Mouse (Mus musculus): ENCODE measurements at regions not wholly inside any gene's neighbourhood (a gene's known extent, or its start where the extent isn't known, plus 50 kb on each side); places are given as distances from the start of the nearest gene placed in this dataset.

- DNase-seq (ENCODE audit: low spot score), result no peak
Measured at GRCm38 (mm10) chr13:43967516-43967915, 182.9 kb downstream of the Cd83 start.

- DNase-seq (ENCODE audit: low spot score), result no peak
Measured at GRCm38 (mm10) chr13:43972906-43973305, 188.3 kb downstream of the Cd83 start.

- no peak for DNase-seq (ENCODE audit: low spot score)
Measured at GRCm38 (mm10) chr13:43975281-43975680, 190.7 kb downstream of the Cd83 start.

- no peak for DNase-seq (ENCODE audit: low spot score)
Measured at GRCm38 (mm10) chr13:43975801-43976200, 191.2 kb downstream of the Cd83 start.

GRCm38 (mm10) chr13:43976676-43977075, 192.1 kb downstream of the Cd83 start:
- DNase-seq (ENCODE audit: low spot score), result no peak

GRCm38 (mm10) chr13:43987338-43987737, 202.8 kb downstream of the Cd83 start:
- no peak for DNase-seq (ENCODE audit: low spot score)

- no peak for DNase-seq (ENCODE audit: low spot score)
Measured at GRCm38 (mm10) chr13:43988421-43988820, 203.8 kb downstream of the Cd83 start.

- DNase-seq (ENCODE audit: low spot score), result no peak
Measured at GRCm38 (mm10) chr13:43990281-43991101, 205.9 kb downstream of the Cd83 start.

GRCm38 (mm10) chr13:43991774-43992173, 207.2 kb downstream of the Cd83 start:
- DNase-seq (ENCODE audit: low spot score), result no peak

GRCm38 (mm10) chr13:43992968-43993367, 208.4 kb downstream of the Cd83 start:
- no peak for DNase-seq (ENCODE audit: low spot score)

- DNase-seq (ENCODE audit: low spot score), result no peak
Measured at GRCm38 (mm10) chr13:43994361-43994760, 209.8 kb downstream of the Cd83 start.

- DNase-seq (ENCODE audit: low spot score), result no peak
Measured at GRCm38 (mm10) chr13:43995623-43996022, 211.0 kb downstream of the Cd83 start.

GRCm38 (mm10) chr13:44001861-44002545, 217.4 kb downstream of the Cd83 start:
- no peak for DNase-seq (ENCODE audit: low spot score)

- DNase-seq (ENCODE audit: low spot score), result no peak
Measured at GRCm38 (mm10) chr13:44012868-44013267, 228.3 kb downstream of the Cd83 start.

- no peak for DNase-seq (ENCODE audit: low spot score)
Measured at GRCm38 (mm10) chr13:44018489-44019303, 234.1 kb downstream of the Cd83 start.

GRCm38 (mm10) chr13:44019304-44019583, 234.7 kb downstream of the Cd83 start:
- DNase-seq (ENCODE audit: low spot score), result no peak

- DNase-seq (ENCODE audit: low spot score), result no peak
Measured at GRCm38 (mm10) chr13:44020851-44021250, 236.3 kb downstream of the Cd83 start.

GRCm38 (mm10) chr13:44022106-44022505, 237.5 kb downstream of the Cd83 start:
- no peak for DNase-seq (ENCODE audit: low spot score)

GRCm38 (mm10) chr13:44024612-44025011, 240.0 kb downstream of the Cd83 start:
- no peak for DNase-seq (ENCODE audit: low spot score)

GRCm38 (mm10) chr13:44026321-44027255, 242.0 kb downstream of the Cd83 start:
- DNase-seq (ENCODE audit: low spot score), result no peak

- no peak for DNase-seq (ENCODE audit: low spot score)
Measured at GRCm38 (mm10) chr13:44028081-44028480, 243.5 kb downstream of the Cd83 start.

GRCm38 (mm10) chr13:44030590-44030989, 246.0 kb downstream of the Cd83 start:
- DNase-seq (ENCODE audit: low spot score), result no peak
